Mouse (Mus musculus): Measurements from ENCODE around the gene Tram2.

Gene Tram2

DNA sequence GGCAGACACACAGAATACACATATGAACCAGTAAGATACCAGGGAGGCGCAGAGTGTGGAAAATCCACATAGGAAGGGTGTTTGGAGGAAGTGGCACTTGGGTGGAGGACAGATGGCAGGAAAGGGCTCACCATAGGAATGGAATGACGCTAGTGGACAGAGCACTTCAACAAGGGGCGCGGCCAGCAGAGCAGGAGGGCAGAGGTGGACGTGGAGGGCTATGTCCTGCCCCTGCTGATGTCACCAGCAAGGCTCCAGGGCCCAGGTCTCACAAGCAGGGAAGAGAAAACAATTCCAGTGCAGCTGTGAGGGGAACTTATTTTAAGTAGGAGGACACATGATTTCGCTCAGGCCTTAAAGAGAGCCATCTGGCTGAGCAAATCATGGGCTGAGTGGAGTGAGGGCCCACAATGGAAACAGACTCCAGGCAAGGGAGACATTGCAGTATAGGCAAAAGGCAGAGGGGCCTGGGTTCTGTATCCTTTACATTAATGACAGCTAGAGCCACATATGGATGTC lies 68.7 kb downstream of the Tram2 start:
- no peak for DNase-seq (ENCODE audit: low spot score)

DNA sequence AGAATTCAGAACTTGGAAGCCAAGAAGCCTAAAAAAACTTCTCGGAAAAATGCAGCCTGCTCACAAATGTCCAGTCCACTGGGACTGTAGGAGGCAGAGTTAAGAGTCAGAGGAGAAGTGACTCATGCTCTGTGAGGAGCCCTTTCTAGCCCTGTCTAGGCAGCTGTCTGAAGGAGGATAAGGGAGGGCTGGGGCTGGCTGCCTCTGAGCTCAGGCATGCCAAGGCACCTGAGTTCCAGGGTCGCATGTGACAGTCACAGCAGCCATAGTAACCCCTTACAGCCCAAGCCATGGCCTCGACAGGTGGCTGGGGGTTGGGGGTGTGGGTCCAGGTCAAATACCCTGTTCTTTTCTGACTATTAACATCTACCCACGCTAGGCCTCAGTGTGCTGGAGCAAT lies 70.1 kb downstream of the Tram2 start:
- no peak for DNase-seq (ENCODE audit: low spot score)

GRCm38 (mm10) chr1:21007941-21008701 lies 70.9 kb downstream of the Tram2 start:
- no peak for DNase-seq (ENCODE audit: low spot score)

- DNase-seq (ENCODE audit: low spot score), result no peak
Observed at GRCm38 (mm10) chr1:21006775-21007174, 72.3 kb downstream of the Tram2 start.

GRCm38 (mm10) chr1:21004596-21004995 lies 74.4 kb downstream of the Tram2 start:
- no peak for DNase-seq (ENCODE audit: low spot score)

DNA sequence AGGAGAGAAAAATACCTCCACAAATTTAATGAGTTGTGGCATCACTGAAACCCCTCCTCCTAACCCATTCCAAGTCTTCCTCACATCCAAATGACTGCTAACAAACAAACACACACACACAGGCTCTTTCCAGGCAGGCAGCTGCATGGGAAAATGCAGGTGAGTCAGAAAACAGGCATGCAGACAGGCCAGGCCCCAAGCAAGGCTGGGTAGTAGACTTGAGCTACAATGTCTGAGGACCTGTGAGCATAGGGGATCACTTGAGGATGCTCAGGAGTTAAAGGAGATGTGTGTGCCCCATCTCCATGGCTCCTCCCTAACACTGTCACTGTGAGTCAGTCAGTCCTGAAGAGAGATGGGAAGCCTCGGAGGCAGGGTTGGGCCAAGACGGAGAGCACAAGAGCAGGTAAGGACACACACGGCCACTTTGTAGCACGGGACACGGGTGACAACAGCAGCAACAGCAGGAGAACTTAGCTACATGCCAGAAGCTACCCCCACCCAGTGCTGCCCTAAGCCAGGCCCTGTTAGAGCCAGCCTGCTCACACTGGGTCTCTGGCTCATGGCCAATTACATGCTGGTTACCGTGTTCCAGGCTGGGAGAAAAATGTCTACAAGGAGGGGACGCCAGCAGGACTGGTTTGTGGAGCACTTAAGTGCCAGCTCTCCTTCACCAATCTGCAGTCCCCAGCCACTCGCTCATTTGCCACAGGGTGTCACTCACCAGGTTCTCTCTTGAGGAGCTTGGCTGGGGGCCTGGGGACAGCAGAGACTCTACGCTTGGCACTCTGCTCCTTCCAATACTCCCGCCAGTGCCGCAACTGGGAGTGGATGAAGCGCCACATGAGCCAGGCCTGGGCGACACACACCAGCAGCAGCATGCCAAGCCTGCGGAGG lies 76.5 kb downstream of the Tram2 start:
- no peak for DNase-seq (ENCODE audit: low spot score)

DNA sequence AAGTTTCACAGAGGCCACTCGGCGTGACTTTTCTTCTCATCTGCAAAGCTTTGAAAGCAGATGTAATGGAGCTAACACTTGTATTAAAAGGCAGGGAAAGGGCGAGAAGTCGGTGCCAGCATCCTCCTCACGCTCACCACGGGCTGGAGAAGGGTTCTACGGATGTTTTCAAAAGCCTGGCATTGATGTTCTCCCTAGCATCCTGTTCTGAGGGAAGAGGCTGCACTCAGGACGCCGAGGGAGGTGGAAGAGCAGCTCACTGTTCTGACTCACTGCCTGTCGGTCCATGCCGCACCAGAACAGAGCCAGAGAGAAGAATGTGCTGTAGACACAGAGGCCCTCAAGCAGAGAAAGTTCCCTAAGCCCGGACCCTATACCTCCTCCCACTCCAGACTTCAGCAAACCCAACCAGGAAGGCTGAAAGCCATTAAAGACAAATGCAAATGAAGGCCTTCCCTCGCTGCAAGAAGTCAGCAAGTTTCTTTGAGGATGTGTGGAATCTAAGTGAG lies 81.1 kb downstream of the Tram2 start:
- no peak for DNase-seq (ENCODE audit: low spot score)

DNA sequence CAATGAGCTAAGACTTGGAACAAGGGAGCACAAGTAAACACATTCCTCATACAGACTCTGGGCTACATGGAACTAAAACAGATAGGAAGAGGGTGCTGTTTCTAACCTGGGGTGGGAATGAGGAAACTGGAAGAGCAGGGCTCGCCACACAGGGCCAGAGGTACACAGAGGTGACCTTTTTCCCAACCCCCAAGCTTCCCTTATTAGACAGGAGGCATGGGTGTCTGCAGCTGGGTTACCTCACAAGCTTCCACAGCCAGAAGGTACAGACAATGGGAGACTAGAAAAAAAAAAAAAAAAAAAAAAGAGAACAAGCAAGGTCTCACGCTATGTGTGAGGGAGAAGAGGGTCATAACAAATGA lies 81.7 kb downstream of the Tram2 start:
- DNase-seq (ENCODE audit: low spot score), result no peak

GRCm38 (mm10) chr1:20996603-20997327 lies 82.3 kb downstream of the Tram2 start:
- DNase-seq (ENCODE audit: low spot score), result no peak

- DNase-seq (ENCODE audit: low spot score), result no peak
Observed at GRCm38 (mm10) chr1:20995331-20995986, 83.6 kb downstream of the Tram2 start.

DNA sequence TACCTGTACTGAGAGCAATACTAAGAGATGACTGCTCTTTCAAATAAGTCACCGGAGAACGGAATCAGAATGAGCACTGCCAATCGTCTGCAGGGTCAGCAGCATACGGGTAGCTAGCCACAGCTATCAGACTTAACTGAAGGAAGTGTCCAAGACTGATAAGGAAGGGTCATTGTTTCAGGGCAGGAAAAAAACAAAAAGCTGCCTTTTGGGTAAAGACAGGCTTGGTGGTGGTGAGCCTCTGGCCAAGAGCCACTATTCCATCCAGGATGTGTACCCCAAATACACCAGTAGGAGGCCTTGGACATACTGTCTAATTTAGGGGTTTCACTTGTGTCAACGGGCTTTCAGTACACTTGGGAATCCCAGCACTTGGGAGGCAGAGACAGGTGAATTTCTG lies 84.7 kb downstream of the Tram2 start:
- no peak for DNase-seq (ENCODE audit: low spot score)

- no peak for DNase-seq (ENCODE audit: low spot score)
Observed at GRCm38 (mm10) chr1:20993690-20994089, 85.3 kb downstream of the Tram2 start.

GRCm38 (mm10) chr1:20989461-20990083 lies 89.5 kb downstream of the Tram2 start:
- DNase-seq (ENCODE audit: low spot score), result no peak

- DNase-seq (ENCODE audit: low spot score), result no peak
Observed at GRCm38 (mm10) chr1:20986378-20987056, 92.5 kb downstream of the Tram2 start.

- DNase-seq (ENCODE audit: low spot score), result no peak
Observed at GRCm38 (mm10) chr1:20984582-20984981, 94.4 kb downstream of the Tram2 start.

- DNase-seq (ENCODE audit: low spot score), result no peak
Observed at GRCm38 (mm10) chr1:20984103-20984502, 94.9 kb downstream of the Tram2 start.

GRCm38 (mm10) chr1:20981764-20982163 lies 97.3 kb downstream of the Tram2 start:
- no peak for DNase-seq (ENCODE audit: low spot score)

DNA sequence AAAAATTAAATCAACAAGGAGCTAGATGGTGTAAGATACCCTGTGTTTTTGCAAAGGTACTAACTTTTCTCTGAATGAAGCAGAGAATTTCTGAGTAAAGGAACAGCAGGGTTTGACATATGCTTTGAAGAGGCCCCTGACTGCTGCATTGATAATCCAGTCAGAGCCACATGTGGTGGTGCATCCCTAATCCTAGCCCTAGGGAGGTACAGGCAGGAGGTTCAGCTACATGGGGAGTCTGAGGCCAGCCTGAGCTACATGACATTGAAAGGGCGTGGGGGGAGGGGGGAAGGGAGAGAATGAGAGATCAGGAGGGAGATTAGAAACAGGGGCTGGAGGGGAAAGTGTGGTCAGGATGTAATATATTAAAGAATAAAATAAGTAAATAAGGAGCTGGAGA lies 98.5 kb downstream of the Tram2 start:
- DNase-seq (ENCODE audit: low spot score), result no peak

DNA sequence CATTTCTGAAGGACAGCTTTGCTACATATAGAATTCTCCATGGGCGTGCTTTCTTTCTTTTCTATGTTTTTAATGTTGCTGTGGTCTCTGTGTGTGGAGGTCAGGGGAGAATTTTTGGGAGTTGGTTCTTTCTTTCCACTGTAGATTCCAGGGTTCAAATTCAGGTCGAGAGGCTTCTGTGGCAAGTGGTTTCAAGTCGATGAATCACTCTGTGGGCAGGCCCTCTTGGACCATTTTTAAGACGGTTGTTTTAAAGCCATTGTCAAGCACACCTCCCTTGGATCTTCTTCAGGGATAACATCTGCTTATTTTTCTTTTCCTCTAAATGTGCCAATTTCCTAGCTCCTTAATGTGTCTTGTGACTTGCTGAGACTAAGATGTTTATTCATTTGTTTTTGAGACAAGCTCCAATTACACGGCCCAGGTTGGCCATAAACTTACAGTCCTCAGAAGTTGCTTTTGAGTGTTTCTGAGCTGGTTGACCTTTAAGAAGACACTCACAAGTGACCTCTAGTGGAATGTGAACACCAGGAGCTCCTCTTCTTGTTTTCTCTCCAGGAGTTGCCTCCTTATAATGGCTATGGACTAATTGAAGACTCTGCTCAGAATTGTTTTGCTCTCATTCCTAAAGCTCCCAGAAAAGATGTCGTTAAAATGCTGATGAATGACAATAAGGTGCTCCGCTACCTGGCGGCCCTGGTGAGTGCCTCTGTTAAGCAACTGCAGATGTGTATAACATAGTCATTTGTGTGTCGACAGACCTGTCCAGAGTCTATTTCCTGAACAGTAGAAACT lies 104.5 kb downstream of the Tram2 start:
- no peak for DNase-seq (ENCODE audit: low spot score)

- no peak for DNase-seq (ENCODE audit: low spot score)
Observed at GRCm38 (mm10) chr1:20973389-20973788, 105.6 kb downstream of the Tram2 start.

Measured in ovary, postnatal 14 days (tissue).